Mouse (Mus musculus) stomach, embryonic 14.5 days (tissue): Measurements from ENCODE around the gene Vwa5b2. TPM values are rescaled to one million over a fixed set of nuclear protein-coding genes. Genes with fewer than 3 reads are reported as not detected.

Experiments used
- ATAC-seq: fragments of 200-750 bp; cut with Nextera tagmentation; 2 replicates; pipeline ENCODE4 v1.8.0; 2017; ENCODE audit warnings: low read depth, moderate TSS enrichment; ENCODE audit not compliant: insufficient number of reproducible peaks, insufficient read depth, low FRiP score
- H3K27ac ChIP-seq: fragments of 300-500 bp; sonication (generic); 2 replicates; pipeline ENCODE4 v1.5.1; 2014; ENCODE audit warnings: mild to moderate bottlenecking, low read length, moderate library complexity, mixed read lengths
- H3K27me3 ChIP-seq: fragments of 300-500 bp; sonication (generic); 2 replicates; pipeline ENCODE4 v1.6.1; 2014; ENCODE audit warnings: low read length, control low read depth, mixed read lengths; ENCODE audit not compliant: control insufficient read depth, insufficient read depth
- H3K36me3 ChIP-seq: fragments of 300-500 bp; sonication (generic); 2 replicates; pipeline ENCODE4 v1.6.1; 2014; ENCODE audit warnings: mild to moderate bottlenecking, control low read depth, low read length, moderate library complexity, mixed read lengths; ENCODE audit not compliant: control insufficient read depth, insufficient read depth
- H3K4me1 ChIP-seq: fragments of 300-500 bp; sonication (generic); 2 replicates; pipeline ENCODE4 v1.6.1; 2014; ENCODE audit warnings: low read length, control low read depth, mixed read lengths; ENCODE audit not compliant: control insufficient read depth, insufficient read depth
- H3K4me2 ChIP-seq: fragments of 300-500 bp; sonication (generic); replicated peaks from 2 replicates; pipeline ENCODE4 v1.6.1; 2014; ENCODE audit warnings: low read depth, low read length, control low read depth
- H3K4me3 ChIP-seq: fragments of 300-500 bp; sonication (generic); 2 replicates; pipeline ENCODE4 v1.5.1; 2014; ENCODE audit warnings: low read depth, low read length, control low read depth
- H3K9ac ChIP-seq: fragments of 300-500 bp; sonication (generic); replicated peaks from 2 replicates; pipeline ENCODE4 v1.6.1; 2014; ENCODE audit warnings: low read depth, mild to moderate bottlenecking, control low read depth, low read length, moderate library complexity, mixed read lengths
- H3K9me3 ChIP-seq: fragments of 300-500 bp; sonication (generic); 2 replicates; pipeline ENCODE4 v1.6.1; 2016; ENCODE audit warnings: low read depth, low read length, control low read depth; ENCODE audit not compliant: control insufficient read depth
- WGBS: fragments of 180-500 bp; shearing (Covaris S2); extraction: QIAGEN DNeasy Blood & Tissue Kit; methylation state at CpG from one replicate; pipeline ENCODE4 v1.1.7; 2014; 5-methylcytosine and 5-hydroxymethylcytosine counted together
- polyA plus RNA-seq: library from polyadenylated mRNA; unstranded; fragments of >200 nt; fragmentation: Nextera tagmentation; extraction: Ambion mirVana; gene quantifications from 2 replicates; pipeline ENCODE4 v1.2.1, GENCODE M21; 2014

Gene Vwa5b2
- polyA plus RNA-seq = 4.0 and 4.3 TPM in 2 replicates

DNA sequence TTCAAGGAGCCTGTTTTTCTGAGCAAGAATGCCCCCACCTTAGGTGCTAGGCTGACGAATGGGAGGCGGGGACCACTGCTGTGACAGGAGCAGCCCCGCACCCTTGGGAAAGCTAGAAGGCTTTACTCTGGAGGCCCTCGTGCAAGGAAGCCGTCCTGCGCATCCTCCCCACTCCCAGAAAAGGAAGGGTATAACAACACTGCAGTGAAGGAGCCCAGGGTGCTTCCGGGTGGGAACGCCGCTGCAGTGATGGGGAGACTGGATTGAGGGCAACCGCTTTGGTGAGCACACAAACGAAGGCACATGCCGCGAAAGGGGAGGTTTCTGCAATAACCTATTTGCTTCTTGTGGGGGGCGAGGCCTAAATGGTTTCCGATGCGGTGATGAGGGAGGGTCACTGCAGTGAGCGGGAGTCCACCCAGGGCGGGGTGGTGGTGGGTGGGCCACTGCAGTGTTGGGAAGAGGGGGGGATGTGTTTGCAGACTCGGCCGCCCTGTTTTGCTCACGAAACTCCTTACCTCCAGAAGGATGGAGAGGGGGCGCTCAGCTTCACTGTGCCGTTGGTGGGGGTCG lies at the start of gene Vwa5b2:
Vwa5b2 (plus strand) TSS at position 106 of the 573 bp plus-strand sequence.
- Histone ChIP-seq H3K4me3 (peak within 1 kb of the TSS; percentile 46), H3K27ac (no peak within 1 kb of the TSS), H3K36me3 (no peaks in the 10 kb centered on the region), H3K27me3 (peaks cover 27% of the 10 kb centered on the region), H3K4me1 (peaks cover 22% of the 10 kb centered on the region), H3K9me3 (no peaks in the 10 kb centered on the region), H3K9ac (peak within 1 kb of the TSS; percentile 22), H3K4me2 (peak within 1 kb of the TSS; percentile 92)
- peak; percentile 28; the same call in 1 of the 2 replicates for ATAC-seq
- WGBS = 2% methylated on average over 24 of the region's 24 CpGs

DNA sequence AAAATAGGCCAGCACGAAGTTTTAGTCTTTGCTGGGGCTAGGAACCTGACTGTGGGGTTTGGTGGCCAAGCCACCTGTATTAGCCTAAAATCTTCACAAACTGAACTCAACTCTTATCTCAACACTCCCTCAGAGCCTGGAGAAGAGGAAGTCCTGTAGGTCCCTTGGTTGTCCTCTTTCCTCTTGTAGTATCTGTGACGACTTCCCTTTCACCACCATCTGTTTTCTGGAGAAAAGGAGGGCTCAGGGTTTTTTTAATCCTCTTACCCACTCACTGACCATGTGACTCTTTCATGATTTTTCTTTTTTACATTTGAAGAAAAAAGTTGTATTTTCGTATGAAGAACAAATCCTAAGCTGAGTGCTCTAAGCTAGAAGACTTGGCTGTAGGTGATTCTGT lies 49.6 kb upstream of the Vwa5b2 start:
- Histone ChIP-seq H3K36me3 (peaks cover 62% of the 10 kb centered on the region), H3K4me1 (peaks cover 21% of the 10 kb centered on the region), H3K9ac (no peak overlapping the region), H3K9me3 (no peaks in the 10 kb centered on the region), H3K27ac (no peak overlapping the region), H3K4me2 (no peak overlapping the region), H3K4me3 (no peak overlapping the region), H3K27me3 (no peaks in the 10 kb centered on the region)
- WGBS = 80% methylated on average over 3 of the region's 3 CpGs
- no peak for ATAC-seq

GRCm38 (mm10) chr16:20540438-20540837 lies 48.8 kb upstream of the Vwa5b2 start:
- Histone ChIP-seq H3K36me3 (peaks cover 62% of the 10 kb centered on the region), H3K4me1 (peaks cover 21% of the 10 kb centered on the region), H3K27ac (no peak overlapping the region), H3K4me3 (no peak overlapping the region), H3K4me2 (no peak overlapping the region), H3K27me3 (no peaks in the 10 kb centered on the region), H3K9ac (no peak overlapping the region), H3K9me3 (no peaks in the 10 kb centered on the region)
- ATAC-seq = no peak
- WGBS = 79% methylated on average over 4 of the region's 4 CpGs

GRCm38 (mm10) chr16:20545696-20546095 lies 43.6 kb upstream of the Vwa5b2 start:
- no peak overlapping the region for H3K4me2 ChIP-seq
- no peaks in the 10 kb centered on the region for H3K27me3 ChIP-seq
- H3K4me1 ChIP-seq = peaks cover 12% of the 10 kb centered on the region
- 89% methylated on average over 10 of the region's 10 CpGs for WGBS
- H3K4me3 ChIP-seq = no peak overlapping the region
- no peak overlapping the region for H3K27ac ChIP-seq
- H3K36me3 ChIP-seq = peaks cover 40% of the 10 kb centered on the region
- no peak overlapping the region for H3K9ac ChIP-seq
- H3K9me3 ChIP-seq = no peaks in the 10 kb centered on the region
- no peak for ATAC-seq

DNA sequence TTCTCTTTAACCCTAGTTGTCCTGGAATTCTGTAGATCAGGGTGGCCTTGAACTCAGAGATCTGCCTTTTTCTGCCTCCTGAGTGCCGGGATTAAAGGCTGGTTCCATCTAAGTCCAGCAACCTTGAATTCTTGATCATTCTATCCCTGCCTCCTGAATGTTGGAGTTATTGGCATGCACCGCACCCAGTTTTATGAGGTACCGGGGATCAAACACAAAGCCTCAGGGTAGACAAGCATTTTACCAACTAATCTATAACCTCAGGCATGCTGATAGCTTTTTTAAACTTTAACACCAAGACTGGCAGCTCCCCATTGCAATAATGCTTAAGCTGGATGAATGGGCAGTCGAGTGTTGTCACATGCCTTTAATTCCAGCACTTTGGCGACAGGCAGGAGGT lies 41.8 kb upstream of the Vwa5b2 start:
- no peaks in the 10 kb centered on the region for H3K27me3 ChIP-seq
- WGBS = 50% methylated on average over 5 of the region's 5 CpGs
- peak overlapping the region; percentile 70 for H3K4me2 ChIP-seq
- H3K4me3 ChIP-seq = peak overlapping the region; percentile 94
- peak overlapping the region; percentile 44; the same call in 1 of the 2 replicates for H3K27ac ChIP-seq
- no peaks in the 10 kb centered on the region for H3K9me3 ChIP-seq
- peaks cover 12% of the 10 kb centered on the region for H3K4me1 ChIP-seq
- no peak overlapping the region for H3K9ac ChIP-seq
- H3K36me3 ChIP-seq = peaks cover 38% of the 10 kb centered on the region
- no peak for ATAC-seq

DNA sequence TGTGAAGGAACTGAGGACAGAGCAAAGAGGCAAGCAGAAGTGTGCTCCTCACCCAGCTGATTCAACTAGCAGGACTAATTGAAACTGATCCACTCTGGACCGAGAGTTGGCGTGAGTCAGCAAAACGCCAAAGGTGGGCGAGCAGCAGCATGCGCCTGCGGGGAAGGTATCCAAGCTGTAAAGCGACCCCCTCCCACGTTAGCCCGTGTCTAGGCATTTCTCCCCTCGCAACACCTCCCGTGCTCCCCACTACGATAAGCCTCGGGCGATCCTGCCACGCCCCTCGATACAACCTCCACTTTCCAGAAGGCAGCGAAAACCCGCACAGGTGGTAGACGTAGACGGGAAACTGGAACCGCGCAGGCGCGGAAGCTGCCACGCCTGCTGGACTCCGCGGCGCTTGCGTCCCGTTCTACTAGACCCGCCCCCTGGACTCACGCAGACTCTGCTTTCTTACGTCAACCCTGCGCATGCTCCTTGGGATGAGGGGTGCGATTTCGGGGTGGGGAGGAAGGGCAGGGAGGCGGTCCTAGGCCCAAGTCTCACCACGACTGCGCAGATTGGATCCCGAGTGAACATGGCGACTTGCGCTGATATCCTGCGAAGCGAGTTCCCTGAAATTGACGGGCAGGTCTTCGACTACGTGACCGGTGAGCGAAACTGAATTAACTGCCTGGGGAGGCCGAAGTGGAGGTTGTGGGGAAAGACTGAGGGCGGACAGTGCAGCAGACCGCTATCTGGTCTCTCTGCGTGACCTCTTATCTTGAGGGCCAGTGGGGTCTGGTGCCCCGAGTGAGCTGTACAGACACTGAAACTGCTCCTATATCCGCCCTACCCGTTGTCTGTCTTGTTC lies 40.9 kb upstream of the Vwa5b2 start, which contains the start of gene Abcf3:
Abcf3 (plus strand) TSS at position 482 of the 853 bp plus-strand sequence.
- H3K9me3 ChIP-seq = no peaks in the 10 kb centered on the region
- H3K9ac ChIP-seq = peak within 1 kb of the TSS; percentile 82
- peaks cover 39% of the 10 kb centered on the region for H3K36me3 ChIP-seq
- no peaks in the 10 kb centered on the region for H3K27me3 ChIP-seq
- H3K27ac ChIP-seq = peak within 1 kb of the TSS; percentile 44; the same call in 1 of the 2 replicates
- peaks cover 12% of the 10 kb centered on the region for H3K4me1 ChIP-seq
- H3K4me2 ChIP-seq = peak within 1 kb of the TSS; percentile 94
- under 1% methylated on average over 56 of the region's 56 CpGs for WGBS
- peak; percentile 99 for ATAC-seq
- H3K4me3 ChIP-seq = peak within 1 kb of the TSS; percentile 94

DNA sequence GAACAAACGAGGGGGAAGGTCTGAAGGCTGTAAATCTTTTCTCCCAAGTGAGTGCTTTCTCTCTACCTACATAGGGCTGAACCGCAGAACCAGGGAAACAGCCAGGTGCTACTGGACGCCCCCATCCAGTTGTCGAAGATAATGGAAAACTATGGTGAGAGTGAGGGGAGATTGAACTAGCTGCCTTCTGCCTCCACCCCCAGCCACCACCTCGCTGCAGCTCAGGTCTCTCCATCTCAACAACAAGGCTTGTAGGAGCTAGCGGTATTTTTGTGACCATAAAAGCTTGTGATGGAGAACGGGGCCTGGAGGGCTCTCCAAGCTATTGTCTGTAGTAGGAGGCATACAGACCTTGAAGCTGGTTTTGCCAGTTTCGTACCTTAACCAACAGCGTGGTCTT lies 40.1 kb upstream of the Vwa5b2 start:
- peaks cover 39% of the 10 kb centered on the region for H3K36me3 ChIP-seq
- peak overlapping the region; percentile 94 for H3K4me2 ChIP-seq
- H3K4me1 ChIP-seq = peaks cover 12% of the 10 kb centered on the region
- ATAC-seq = no peak
- WGBS = 45% methylated on average over 9 of the region's 9 CpGs
- H3K4me3 ChIP-seq = peak overlapping the region; percentile 94
- H3K27me3 ChIP-seq = no peaks in the 10 kb centered on the region
- peak overlapping the region; percentile 82 for H3K9ac ChIP-seq
- no peaks in the 10 kb centered on the region for H3K9me3 ChIP-seq
- H3K27ac ChIP-seq = no peak overlapping the region

GRCm38 (mm10) chr16:20551691-20552090 lies 37.6 kb upstream of the Vwa5b2 start:
- Histone ChIP-seq H3K9ac (no peak overlapping the region), H3K4me2 (no peak overlapping the region), H3K4me3 (no peak overlapping the region), H3K36me3 (peaks cover 41% of the 10 kb centered on the region), H3K27me3 (no peaks in the 10 kb centered on the region), H3K9me3 (no peaks in the 10 kb centered on the region), H3K27ac (no peak overlapping the region), H3K4me1 (peaks cover 12% of the 10 kb centered on the region)
- ATAC-seq = no peak
- 97% methylated on average over 5 of the region's 5 CpGs for WGBS
